Mouse (Mus musculus): ENCODE measurements around the gene Olfr279.

DNA sequence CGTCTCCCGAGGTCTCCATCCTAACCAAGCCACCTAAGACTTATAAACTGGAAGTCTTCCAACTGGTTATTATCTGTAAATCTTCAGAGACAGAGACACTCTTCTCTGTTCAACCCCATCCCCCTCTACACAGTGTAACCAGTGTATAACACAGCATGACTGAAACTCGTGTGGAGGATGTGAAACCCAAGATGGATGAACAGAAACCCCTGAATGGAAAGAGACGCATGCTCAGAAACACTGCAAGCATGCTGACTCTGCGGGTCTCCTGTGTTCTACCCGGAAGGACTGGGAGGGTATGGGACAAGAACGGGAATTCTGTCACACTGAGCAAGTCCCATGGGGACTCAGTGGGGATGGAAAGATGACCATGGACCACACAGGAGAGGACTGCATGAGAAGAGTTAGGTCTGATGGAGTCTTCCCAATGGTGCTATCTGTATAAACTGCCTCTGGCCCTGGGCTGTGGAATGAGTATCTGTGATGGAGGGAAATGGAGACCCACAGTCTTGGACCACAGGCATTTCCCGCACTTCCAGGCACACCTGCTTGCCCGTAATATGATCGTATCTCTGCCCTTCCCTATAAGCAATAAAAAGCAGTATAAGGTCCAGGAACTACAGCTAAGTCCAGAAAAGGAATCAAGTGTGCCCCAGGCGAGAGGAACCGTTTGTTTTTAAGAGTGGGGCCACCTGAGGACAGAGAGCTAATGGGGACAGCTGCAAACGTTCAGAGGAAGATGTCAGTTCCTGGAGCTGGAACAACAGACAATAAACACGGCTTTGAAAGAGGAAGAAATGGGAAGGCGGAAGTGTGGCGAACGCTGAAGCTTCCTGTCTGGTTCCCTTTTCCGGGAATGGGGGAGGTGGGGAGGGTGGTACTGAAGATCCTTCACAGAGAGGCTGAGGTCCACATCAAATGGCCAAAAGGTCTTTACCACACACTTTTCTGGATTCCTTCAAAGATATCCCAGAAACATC is 8.0 kb upstream of the Olfr279 start:
- TF ChIP-seq GATA1 (IDR thresholded peaks at IDR 0.05; ENCODE audit: low read length): no peak
- TF ChIP-seq TAL1 (IDR thresholded peaks at IDR 0.05; ENCODE audit: low read length): no peak
